Mouse (Mus musculus) frontal cortex, postnatal 36 days (tissue): ENCODE results near the gene Robo2.
A peak's percentile ranks its signal among the peaks of the same experiment; 100 is the strongest.
"Not testable (repeated sequence)": the region's sequence is repeated elsewhere in the genome, so short reads cannot be mapped to it uniquely, and the experiment has no call there.

Experiments used
- DNase-seq, 2 experiments: peaks; one replicate each; pipeline ENCODE4 v3.0.0; 2022; ENCODE audit warnings: low spot score in 2 of 2

The Robo2 gene

GRCm38 (mm10) chr16:74200705-74201104 is 210.9 kb downstream of the Robo2 start:
- no peak for DNase-seq

- no peak for DNase-seq
Observed at GRCm38 (mm10) chr16:74200024-74200703, 211.5 kb downstream of the Robo2 start.

- no peak for DNase-seq
Observed at GRCm38 (mm10) chr16:74192979-74193554, 218.6 kb downstream of the Robo2 start.

- no peak for DNase-seq
Observed at GRCm38 (mm10) chr16:74191621-74192020, 220.0 kb downstream of the Robo2 start.

GRCm38 (mm10) chr16:74182509-74183113 is 229.0 kb downstream of the Robo2 start:
- DNase-seq: no peak

GRCm38 (mm10) chr16:74172673-74173072 is 239.0 kb downstream of the Robo2 start:
- DNase-seq: no peak

GRCm38 (mm10) chr16:74169642-74170041 is 242.0 kb downstream of the Robo2 start:
- DNase-seq: no peak

GRCm38 (mm10) chr16:74169121-74169520 is 242.5 kb downstream of the Robo2 start:
- no peak for DNase-seq

- no peak for DNase-seq
Observed at GRCm38 (mm10) chr16:74167832-74168231, 243.8 kb downstream of the Robo2 start.

- no peak for DNase-seq
Observed at GRCm38 (mm10) chr16:74162041-74162440, 249.6 kb downstream of the Robo2 start.

GRCm38 (mm10) chr16:74159189-74159588 is 252.4 kb downstream of the Robo2 start:
- no peak for DNase-seq

GRCm38 (mm10) chr16:74136181-74136580 is 275.4 kb downstream of the Robo2 start:
- no peak for DNase-seq

GRCm38 (mm10) chr16:74132833-74133232 is 278.8 kb downstream of the Robo2 start:
- no peak for DNase-seq

- no peak for DNase-seq
Observed at GRCm38 (mm10) chr16:74131370-74131769, 280.3 kb downstream of the Robo2 start.

GRCm38 (mm10) chr16:74128443-74128983 is 283.1 kb downstream of the Robo2 start:
- no peak for DNase-seq

- DNase-seq: no peak
Observed at GRCm38 (mm10) chr16:74113155-74113554, 298.5 kb downstream of the Robo2 start.

GRCm38 (mm10) chr16:74111101-74111500 is 300.5 kb downstream of the Robo2 start:
- no peak for DNase-seq

GRCm38 (mm10) chr16:74104449-74104848 is 307.2 kb downstream of the Robo2 start:
- not testable (repeated sequence) for DNase-seq

GRCm38 (mm10) chr16:74092997-74093801 is 318.4 kb downstream of the Robo2 start:
- no peak for DNase-seq

GRCm38 (mm10) chr16:74089951-74090350 is 321.7 kb downstream of the Robo2 start:
- DNase-seq: peak; percentile 17 to 31

GRCm38 (mm10) chr16:74084188-74084587 is 327.4 kb downstream of the Robo2 start:
- DNase-seq: no peak

- no peak for DNase-seq
Observed at GRCm38 (mm10) chr16:74072671-74073070, 339.0 kb downstream of the Robo2 start.
